Mouse (Mus musculus) fibroblast of lung, adult 2 months (primary cell): ENCODE data around the gene Actrt2.

ENCODE experiments used
- DNase-seq: peaks from one replicate; pipeline ENCODE4 v3.0.0-alpha.2; 2011; ENCODE audit warnings: low read depth

Gene Actrt2

GRCm38 (mm10) chr4:154683068-154683752, 15.5 kb upstream of the Actrt2 start:
- DNase-seq = no peak

DNA sequence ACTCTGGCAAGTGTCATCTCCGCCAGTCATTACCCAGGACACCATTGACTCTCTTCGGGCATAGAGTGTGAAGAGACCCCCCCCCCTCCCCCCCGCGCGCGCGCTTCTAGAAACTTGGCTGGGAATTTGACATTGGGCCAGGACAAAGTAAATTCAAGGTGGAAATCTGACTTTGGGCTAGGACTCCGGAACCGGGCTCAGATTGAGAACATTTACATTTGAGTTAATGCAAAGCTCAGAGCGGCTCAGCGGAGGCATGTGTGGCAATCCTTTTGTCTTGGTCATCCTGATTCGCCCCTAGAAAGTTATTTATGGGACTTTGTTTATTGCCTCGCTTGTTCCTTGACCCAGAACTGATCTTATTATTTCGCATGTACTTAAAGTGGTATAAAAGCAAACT, 14.6 kb upstream of the Actrt2 start:
- no peak for DNase-seq

- no peak for DNase-seq
Observed at GRCm38 (mm10) chr4:154675441-154676000, 7.9 kb upstream of the Actrt2 start.

DNA sequence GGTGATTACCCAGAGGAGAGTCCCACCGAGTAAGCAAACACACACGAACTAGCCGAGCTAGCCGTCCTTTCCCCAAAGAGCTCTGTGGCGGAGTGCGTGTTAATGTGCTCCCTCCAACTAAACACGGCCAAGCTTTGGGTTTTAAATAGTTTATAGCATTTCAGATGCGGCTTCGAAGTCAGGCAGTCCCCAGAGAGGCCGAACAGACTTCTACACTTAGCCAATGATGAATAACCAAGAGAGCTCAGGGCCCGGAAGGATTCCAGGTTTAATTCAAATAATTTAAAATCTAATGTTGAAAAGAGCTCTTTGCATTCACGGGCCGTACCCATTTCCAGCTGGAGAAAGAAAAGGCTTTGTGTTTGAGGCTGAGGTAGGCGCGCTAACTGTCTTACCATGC, 7.3 kb upstream of the Actrt2 start:
- no peak for DNase-seq

GRCm38 (mm10) chr4:154674541-154674940, 6.9 kb upstream of the Actrt2 start:
- no peak for DNase-seq

DNA sequence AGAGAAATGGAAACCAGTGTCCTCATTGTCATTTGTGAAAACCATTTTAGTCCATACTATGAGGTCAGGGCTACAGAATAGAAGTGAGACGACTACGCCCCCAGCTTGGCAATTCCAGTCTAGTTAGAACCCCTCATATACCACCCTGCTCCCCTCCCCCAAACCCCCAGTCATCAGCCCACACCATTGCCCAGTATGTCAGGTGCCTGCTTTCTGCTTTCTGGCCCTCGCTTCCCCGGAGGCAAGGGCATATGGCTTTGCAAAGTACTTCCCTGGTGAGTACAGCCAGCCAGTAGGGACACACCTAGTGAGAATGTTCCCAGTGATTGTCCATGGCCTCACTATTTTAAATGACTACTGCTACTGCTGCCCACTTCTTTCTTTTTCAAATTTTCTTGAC, 6.3 kb upstream of the Actrt2 start:
- DNase-seq = no peak

GRCm38 (mm10) chr4:154672027-154672426, 4.4 kb upstream of the Actrt2 start:
- no peak for DNase-seq

GRCm38 (mm10) chr4:154671232-154671912, 3.7 kb upstream of the Actrt2 start:
- DNase-seq = no peak

- DNase-seq = no peak
Observed at GRCm38 (mm10) chr4:154662681-154663215, 4.9 kb downstream of the Actrt2 start.

GRCm38 (mm10) chr4:154661256-154661655, 6.4 kb downstream of the Actrt2 start:
- DNase-seq = no peak

- no peak for DNase-seq
Observed at GRCm38 (mm10) chr4:154660025-154660424, 7.6 kb downstream of the Actrt2 start.

DNA sequence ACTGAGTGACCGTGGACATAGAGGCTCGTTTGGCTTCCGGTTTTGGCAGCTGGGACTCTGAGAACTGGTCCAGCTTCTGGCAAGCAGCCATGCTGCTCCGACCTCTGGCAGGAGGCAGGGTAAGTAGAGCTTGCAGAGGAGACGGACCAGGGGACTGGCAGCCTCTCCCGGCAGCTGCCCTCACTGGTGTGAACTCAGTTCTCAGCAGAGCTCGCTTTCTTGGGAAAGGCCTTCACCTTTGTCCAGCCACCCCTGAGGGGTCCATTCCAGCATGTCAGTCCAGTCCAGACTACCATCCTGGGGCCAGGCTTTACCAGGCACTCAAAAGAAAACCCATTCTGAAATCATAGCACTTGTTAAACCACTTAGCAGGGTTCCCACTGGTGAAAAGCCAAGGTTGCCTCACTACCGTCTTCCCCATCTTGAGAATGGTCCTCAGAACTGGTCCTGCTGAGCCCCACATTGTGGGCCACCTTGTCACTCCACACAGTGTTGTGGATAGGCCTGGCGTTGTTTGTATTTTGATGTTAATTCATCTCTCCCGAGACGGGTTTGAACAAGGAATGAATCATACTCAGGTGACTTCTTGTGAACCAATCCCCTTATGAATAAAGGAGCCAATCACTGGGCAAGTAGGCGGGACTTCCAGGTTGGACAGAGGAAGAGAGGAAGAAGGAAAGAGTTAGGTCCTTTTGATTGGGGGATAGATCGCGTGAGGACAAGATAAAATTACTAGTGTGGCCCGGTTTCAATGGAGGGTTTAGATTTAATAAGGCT, 12.3 kb downstream of the Actrt2 start:
- no peak for DNase-seq

GRCm38 (mm10) chr4:154652494-154652893, 15.2 kb downstream of the Actrt2 start:
- no peak for DNase-seq

GRCm38 (mm10) chr4:154649083-154649747, 18.5 kb downstream of the Actrt2 start:
- peak; percentile 63 for DNase-seq

DNA sequence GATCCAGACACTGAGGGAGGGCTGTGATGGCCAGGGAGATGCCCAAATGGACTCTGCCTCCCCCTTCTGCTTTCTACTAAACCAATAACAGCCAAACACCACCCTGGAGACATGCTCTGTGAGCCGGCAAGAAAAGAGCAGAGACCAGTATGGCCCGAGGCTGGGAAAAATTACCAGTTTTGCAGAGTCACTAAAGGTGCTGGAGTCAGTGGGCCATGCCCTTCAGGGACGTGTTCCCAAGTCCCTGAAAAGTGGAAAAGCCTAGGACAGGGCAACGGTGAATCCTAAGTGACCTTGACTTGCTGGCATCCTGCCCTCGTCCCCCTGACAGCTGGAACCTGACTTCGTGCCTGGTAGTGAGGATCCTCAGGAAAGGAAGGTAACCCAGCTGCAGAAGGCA, 25.2 kb downstream of the Actrt2 start:
- no peak for DNase-seq

GRCm38 (mm10) chr4:154641296-154642110, 26.2 kb downstream of the Actrt2 start:
- no peak for DNase-seq

GRCm38 (mm10) chr4:154640443-154641295, 27.0 kb downstream of the Actrt2 start:
- DNase-seq = no peak

DNA sequence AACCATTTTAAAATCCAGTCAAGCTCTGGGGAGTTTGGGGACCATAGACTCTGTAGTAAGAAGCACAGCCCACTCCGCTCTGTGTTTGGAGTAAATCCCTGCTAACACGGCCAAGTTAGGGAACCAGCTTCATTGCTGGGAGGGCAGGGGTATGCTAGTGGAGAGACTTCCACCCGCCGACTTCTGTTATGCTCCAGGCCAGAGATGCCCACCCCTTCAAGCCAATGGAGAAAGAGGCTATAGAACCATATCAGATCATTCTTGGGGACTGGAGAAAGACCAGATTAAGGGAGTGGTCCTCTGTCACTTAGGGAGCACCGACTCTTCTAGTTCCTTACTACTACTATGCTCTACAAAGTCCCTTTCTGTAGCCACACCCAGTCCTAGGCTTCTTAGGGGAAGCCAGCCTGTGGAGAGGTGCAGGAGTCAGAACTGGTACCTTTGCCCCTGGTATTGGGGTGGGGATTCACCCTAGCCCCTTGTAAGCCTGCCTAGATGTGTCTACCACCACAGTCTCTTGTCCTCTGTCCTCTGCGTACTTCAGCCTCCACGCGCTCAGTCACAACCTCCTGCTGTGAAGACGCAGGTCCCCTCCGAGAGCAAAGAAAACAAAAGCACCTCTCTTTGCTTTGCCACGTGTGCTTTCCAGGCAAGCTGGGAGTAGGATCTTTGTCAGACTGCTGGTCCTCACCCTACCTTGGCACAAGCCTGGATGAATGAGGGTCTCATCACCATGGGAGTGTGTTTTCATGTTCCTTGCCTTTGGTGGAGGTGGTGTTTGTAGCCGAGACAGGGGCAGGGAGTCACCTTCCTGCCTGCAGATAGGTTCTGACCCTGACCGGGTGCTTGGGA, 27.9 kb downstream of the Actrt2 start:
- no peak for DNase-seq

GRCm38 (mm10) chr4:154639126-154639525, 28.5 kb downstream of the Actrt2 start:
- no peak for DNase-seq
